Mouse (Mus musculus) natural killer cell, adult 2 months (primary cell): ENCODE data around the gene Rfx7.
"Not testable (repeated sequence)": the region's sequence is repeated elsewhere in the genome, so short reads cannot be mapped to it uniquely, and the experiment has no call there.

Experiments used
- DNase-seq, 2 experiments: peaks; one replicate each; pipeline ENCODE4 v3.0.0; 2022; ENCODE audit warnings: low spot score in 2 of 2

Gene Rfx7

GRCm38 (mm10) chr9:72639843-72640621, 108.0 kb downstream of the Rfx7 start:
- peak; percentile 47 to 59 for DNase-seq

GRCm38 (mm10) chr9:72640642-72641041, 108.6 kb downstream of the Rfx7 start:
- no peak for DNase-seq

GRCm38 (mm10) chr9:72641093-72641680, 109.1 kb downstream of the Rfx7 start:
- DNase-seq, result no peak

- not testable (repeated sequence) for DNase-seq
Measured at GRCm38 (mm10) chr9:72642756-72643447, 110.9 kb downstream of the Rfx7 start.

GRCm38 (mm10) chr9:72643651-72644417, 111.8 kb downstream of the Rfx7 start:
- DNase-seq, result no peak

GRCm38 (mm10) chr9:72644418-72645110, 112.5 kb downstream of the Rfx7 start:
- DNase-seq, result no peak

GRCm38 (mm10) chr9:72649781-72650180, 117.7 kb downstream of the Rfx7 start:
- no peak for DNase-seq

- DNase-seq, result no peak
Measured at GRCm38 (mm10) chr9:72652961-72653360, 120.9 kb downstream of the Rfx7 start.

GRCm38 (mm10) chr9:72653533-72653932, 121.5 kb downstream of the Rfx7 start:
- DNase-seq, result no peak

- DNase-seq, result peak; percentile 39 to 63
Measured at GRCm38 (mm10) chr9:72654593-72655242, 122.7 kb downstream of the Rfx7 start.

GRCm38 (mm10) chr9:72655602-72656001, 123.6 kb downstream of the Rfx7 start:
- no peak for DNase-seq

- DNase-seq, result no peak
Measured at GRCm38 (mm10) chr9:72656491-72656890, 124.5 kb downstream of the Rfx7 start.

GRCm38 (mm10) chr9:72656940-72657339, 124.9 kb downstream of the Rfx7 start:
- no peak for DNase-seq

- no peak for DNase-seq
Measured at GRCm38 (mm10) chr9:72657694-72658093, 125.7 kb downstream of the Rfx7 start.

GRCm38 (mm10) chr9:72660139-72660538, 128.1 kb downstream of the Rfx7 start:
- DNase-seq, result peak; percentile 63 to 77

GRCm38 (mm10) chr9:72660911-72661310, 128.9 kb downstream of the Rfx7 start:
- DNase-seq, result no peak

GRCm38 (mm10) chr9:72661561-72661894, 129.5 kb downstream of the Rfx7 start:
- no peak for DNase-seq

- DNase-seq, result peak; percentile 63 to 65
Measured at GRCm38 (mm10) chr9:72661895-72662661, 130.0 kb downstream of the Rfx7 start, which contains the start of gene Nedd4. TSS of gene Nedd4 (plus strand) at chr9:72662346.

- DNase-seq, result peak; percentile 36
Measured at GRCm38 (mm10) chr9:72662691-72663533, 130.9 kb downstream of the Rfx7 start.
